Mouse (Mus musculus) lung, embryonic 16.5 days (tissue): ENCODE data around the gene Mypop. TPM values are rescaled to one million over a fixed set of nuclear protein-coding genes. Genes with fewer than 3 reads are reported as not detected.

Source experiments
- ATAC-seq: fragments of 200-750 bp; cut with Nextera tagmentation; 2 replicates; pipeline ENCODE4 v1.8.0; 2017; ENCODE audit warnings: low read depth, mild to moderate bottlenecking, moderate library complexity
- H3K27ac ChIP-seq: fragments of 300-500 bp; sonication (generic); 2 replicates; pipeline ENCODE4 v1.5.1; 2014; ENCODE audit warnings: mild to moderate bottlenecking, control low read depth, low read length
- H3K27me3 ChIP-seq: fragments of 300-500 bp; sonication (generic); 2 replicates; pipeline ENCODE4 v1.6.1; 2014; ENCODE audit warnings: low read depth, low read length, mixed read lengths; ENCODE audit not compliant: control insufficient read depth, insufficient read depth
- H3K36me3 ChIP-seq: fragments of 300-500 bp; sonication (generic); 2 replicates; pipeline ENCODE4 v1.6.1; 2014; ENCODE audit warnings: low read length; ENCODE audit not compliant: control insufficient read depth, insufficient read depth
- H3K4me1 ChIP-seq: fragments of 300-500 bp; sonication (generic); replicated peaks from 2 replicates; pipeline ENCODE4 v1.6.1; 2014; ENCODE audit warnings: low read length, mixed read lengths; ENCODE audit not compliant: control insufficient read depth, insufficient read depth
- H3K4me2 ChIP-seq: fragments of 300-500 bp; sonication (generic); 2 replicates; pipeline ENCODE4 v1.6.1; 2014; ENCODE audit warnings: low read depth, low read length, control low read depth
- H3K4me3 ChIP-seq: fragments of 300-500 bp; sonication (generic); 2 replicates; pipeline ENCODE4 v1.5.1; 2014; ENCODE audit warnings: mild to moderate bottlenecking, low read length, control low read depth
- H3K9ac ChIP-seq: fragments of 300-500 bp; sonication (generic); 2 replicates; pipeline ENCODE4 v1.6.1; 2014; ENCODE audit warnings: low read length, control low read depth
- H3K9me3 ChIP-seq: fragments of 300-500 bp; sonication (generic); 2 replicates; pipeline ENCODE4 v1.6.1; 2016; ENCODE audit warnings: low read length; ENCODE audit not compliant: control insufficient read depth
- WGBS: fragments of 180-500 bp; shearing (Covaris S2); extraction: QIAGEN DNeasy Blood & Tissue Kit; methylation state at CpG from one replicate; pipeline ENCODE4 v1.1.7; 2014; 5-methylcytosine and 5-hydroxymethylcytosine counted together
- polyA plus RNA-seq: library from polyadenylated mRNA; unstranded; fragments of >200 nt; fragmentation: Nextera tagmentation; extraction: Ambion mirVana; gene quantifications from 2 replicates; pipeline ENCODE4 v1.2.1, GENCODE M21; 2015

Mypop gene
- polyA plus RNA-seq, 1 experiment from 2014 or later = 2.8 TPM

DNA sequence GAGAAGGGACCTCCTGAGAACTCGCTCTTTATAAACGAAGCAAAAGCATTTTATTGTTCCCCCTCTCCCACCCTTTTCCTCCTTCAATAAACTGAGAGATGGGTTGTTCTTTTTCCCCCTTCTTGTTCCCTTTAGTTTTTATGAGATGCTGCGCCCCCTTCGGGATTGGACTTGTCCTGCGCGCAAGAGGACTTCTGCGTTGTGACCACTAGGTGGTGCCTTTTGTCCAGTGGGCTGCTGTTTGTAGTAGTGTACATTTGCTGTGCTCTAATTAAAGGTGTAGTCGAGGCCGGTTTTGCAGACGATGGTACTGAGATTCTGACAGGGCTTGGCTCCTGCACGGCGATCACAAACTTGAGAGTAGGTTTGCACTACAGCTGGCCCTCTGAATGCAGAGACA, 15.4 kb downstream of the Mypop start:
- no peaks in the 10 kb centered on the region for H3K9me3 ChIP-seq
- no peak overlapping the region; the same call in 1 of the 2 replicates for H3K9ac ChIP-seq
- peaks cover 42% of the 10 kb centered on the region for H3K4me1 ChIP-seq
- peak; percentile 10; the same call in 1 of the 2 replicates for ATAC-seq
- WGBS = 4% methylated on average over 12 of the region's 12 CpGs
- H3K27ac ChIP-seq = peak overlapping the region; percentile 50
- H3K4me2 ChIP-seq = peak overlapping the region; percentile 84
- H3K4me3 ChIP-seq = peak overlapping the region; percentile 68
- peaks cover 9% of the 10 kb centered on the region for H3K36me3 ChIP-seq
- H3K27me3 ChIP-seq = no peaks in the 10 kb centered on the region

DNA sequence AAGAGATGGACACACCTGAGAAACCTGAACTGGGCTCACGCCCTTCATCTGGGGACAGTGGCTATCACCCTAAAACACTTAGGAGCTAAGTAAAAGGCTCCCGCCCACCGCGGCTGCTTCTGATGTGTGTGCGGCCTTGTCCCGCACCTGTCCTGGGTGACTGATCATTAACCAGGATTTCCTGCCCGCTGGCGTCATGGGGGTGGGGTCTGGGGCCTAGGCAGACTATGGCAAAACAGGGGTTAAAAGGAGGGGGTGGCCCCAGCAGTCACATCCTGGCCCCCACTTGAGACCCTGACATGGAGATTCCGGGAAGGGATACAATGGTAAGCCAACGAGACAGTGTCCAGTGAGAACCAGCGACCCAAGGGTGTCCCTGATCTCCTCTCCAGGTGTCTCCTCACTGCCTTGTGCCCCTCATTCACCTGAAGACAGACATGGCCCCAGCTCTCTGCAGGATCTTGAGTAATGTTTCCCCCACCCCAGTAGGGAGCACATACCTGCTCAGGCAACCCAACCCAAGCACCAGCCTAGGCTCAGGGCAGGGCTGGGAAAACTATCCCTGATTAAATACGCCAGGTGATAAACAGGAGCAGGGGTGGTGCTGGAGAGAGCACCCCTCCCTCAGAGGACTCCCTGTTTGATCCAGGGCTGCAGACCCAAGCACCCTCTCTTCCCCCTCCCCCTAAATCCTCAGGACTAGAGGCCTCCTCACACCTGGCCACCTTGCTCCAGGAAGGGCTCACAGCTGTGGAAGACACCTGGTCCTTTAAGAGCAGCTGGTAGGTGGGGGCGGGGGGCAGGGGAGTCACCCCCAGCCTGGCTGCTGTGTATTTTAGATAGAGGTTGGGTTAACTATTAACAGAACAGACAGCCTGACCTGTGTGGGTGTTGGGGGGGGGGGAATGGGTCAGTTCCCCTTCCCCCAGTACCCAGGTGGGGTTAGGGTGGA, 16.3 kb downstream of the Mypop start:
- peaks cover 9% of the 10 kb centered on the region for H3K36me3 ChIP-seq
- peak overlapping the region; percentile 37 for H3K4me2 ChIP-seq
- 47% methylated on average over 13 of the region's 13 CpGs for WGBS
- no peak for ATAC-seq
- H3K9me3 ChIP-seq = no peaks in the 10 kb centered on the region
- peaks cover 41% of the 10 kb centered on the region for H3K4me1 ChIP-seq
- peak overlapping the region; percentile 50 for H3K27ac ChIP-seq
- peak overlapping the region; percentile 50 for H3K9ac ChIP-seq
- no peaks in the 10 kb centered on the region for H3K27me3 ChIP-seq
- H3K4me3 ChIP-seq = no peak overlapping the region

DNA sequence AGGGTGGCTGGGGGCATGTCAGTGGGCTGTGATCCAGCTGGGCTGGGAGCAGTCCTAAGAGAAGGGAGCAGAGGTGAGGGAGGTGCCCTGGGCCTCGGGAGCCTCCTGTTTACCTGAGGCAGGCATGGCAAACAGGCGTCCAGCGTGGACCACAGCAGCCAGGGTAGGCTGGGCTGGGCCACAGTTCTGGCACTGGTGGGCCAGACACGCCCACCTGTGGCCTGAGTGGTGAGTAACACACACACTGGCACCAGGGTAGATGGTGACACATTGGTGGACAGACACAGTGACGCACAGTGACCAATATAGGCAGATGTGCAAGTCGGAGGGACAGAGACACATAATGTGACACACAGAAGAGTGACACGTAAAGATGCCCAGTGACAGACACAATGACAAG, 19.5 kb downstream of the Mypop start:
- Histone ChIP-seq H3K27me3 (no peaks in the 10 kb centered on the region), H3K27ac (no peak overlapping the region)
- WGBS = 73% methylated on average over 7 of the region's 7 CpGs

DNA sequence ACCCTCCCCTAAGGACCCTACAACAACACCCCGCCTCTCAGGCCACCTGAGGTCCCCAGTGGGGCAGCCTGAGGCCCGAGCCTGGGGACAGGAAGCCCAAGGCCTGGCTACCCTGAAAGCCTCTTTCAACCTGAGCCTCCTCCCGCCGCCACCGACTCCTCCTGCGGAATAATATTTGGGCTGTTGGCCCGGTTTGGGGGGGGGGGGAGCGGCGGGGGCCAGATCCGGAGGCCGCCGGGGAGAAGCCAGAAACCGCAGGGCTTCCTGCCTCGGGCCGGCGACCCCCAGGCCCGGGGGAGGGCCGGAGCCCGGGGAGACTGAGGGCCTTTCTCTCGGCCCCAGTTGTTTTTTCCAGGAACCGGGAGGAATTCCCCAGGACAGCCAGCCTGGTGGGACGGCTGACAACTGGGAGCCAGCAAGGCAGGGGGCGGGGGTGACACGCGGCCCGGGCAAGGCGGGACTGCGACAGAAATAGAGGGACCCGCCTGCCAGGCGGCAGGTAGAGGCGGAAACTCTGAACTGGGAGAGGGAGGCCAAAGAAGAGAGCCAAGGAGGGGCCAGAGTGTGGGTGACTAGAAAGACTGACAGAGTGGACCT, 21.1 kb downstream of the Mypop start:
- peak; percentile 74 for ATAC-seq
- Histone ChIP-seq H3K4me2 (peak overlapping the region; percentile 84), H3K27me3 (no peaks in the 10 kb centered on the region), H3K4me3 (peak overlapping the region; percentile 52), H3K9ac (peak overlapping the region; percentile 88), H3K4me1 (peaks cover 20% of the 10 kb centered on the region), H3K36me3 (no peaks in the 10 kb centered on the region), H3K9me3 (no peaks in the 10 kb centered on the region), H3K27ac (peak overlapping the region; percentile 89)
- under 1% methylated on average over 31 of the region's 31 CpGs for WGBS

More for the DNA sequence above, 19.5 kb downstream of the Mypop start:
- peaks cover 6% of the 10 kb centered on the region for H3K36me3 ChIP-seq
- no peak overlapping the region for H3K4me2 ChIP-seq
- no peak overlapping the region for H3K4me3 ChIP-seq
- H3K9me3 ChIP-seq = no peaks in the 10 kb centered on the region
- H3K4me1 ChIP-seq = peaks cover 35% of the 10 kb centered on the region
- ATAC-seq = no peak
- H3K9ac ChIP-seq = no peak overlapping the region

DNA sequence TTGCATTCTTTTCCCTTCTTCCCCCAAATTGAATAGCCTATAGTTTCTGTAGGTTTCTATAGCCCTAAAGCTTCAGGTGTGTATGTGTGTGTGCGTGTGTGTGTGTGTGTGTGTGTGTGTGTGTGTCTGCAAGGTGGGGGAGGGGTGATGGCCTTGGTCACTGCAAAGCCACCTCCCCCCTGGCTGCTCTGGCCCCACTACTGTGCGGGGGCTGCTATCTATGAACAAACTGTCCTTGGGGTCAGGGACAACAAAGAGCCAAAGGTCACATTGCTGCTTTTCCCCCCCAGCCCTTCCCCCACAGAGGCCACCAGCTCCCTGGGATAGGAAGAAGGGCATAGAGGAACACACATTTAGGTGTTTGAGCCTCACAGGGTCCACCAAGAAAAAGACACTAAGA, 21.8 kb downstream of the Mypop start:
- Histone ChIP-seq H3K4me2 (no peak overlapping the region; the same call in 1 of the 2 replicates), H3K27ac (no peak overlapping the region), H3K9ac (no peak overlapping the region), H3K4me1 (peaks cover 14% of the 10 kb centered on the region), H3K9me3 (no peaks in the 10 kb centered on the region), H3K36me3 (no peaks in the 10 kb centered on the region), H3K27me3 (no peaks in the 10 kb centered on the region), H3K4me3 (no peak overlapping the region)
- no peak for ATAC-seq
- WGBS = 32% methylated on average over 2 of the region's 2 CpGs

DNA sequence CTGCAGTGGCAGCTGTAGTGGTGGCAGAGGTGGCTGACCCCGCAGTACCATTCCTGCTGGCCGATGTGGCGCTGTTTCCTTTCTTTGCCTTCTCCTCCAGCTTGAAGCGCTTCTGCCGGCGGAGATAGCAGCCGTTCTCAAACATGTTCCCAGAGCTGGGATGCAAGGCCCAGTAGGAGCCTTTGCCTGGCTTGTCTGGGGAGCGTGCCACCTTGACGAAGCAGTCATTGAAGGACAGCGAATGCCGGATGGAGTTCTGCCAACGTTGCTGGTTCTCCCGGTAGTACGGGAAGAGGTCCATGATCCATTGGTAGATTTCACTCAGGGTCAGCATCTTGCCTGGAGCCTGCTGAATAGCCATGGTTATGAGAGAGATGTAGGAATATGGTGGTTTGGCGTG, 23.4 kb downstream of the Mypop start:
- Histone ChIP-seq H3K4me2 (no peak overlapping the region), H3K9ac (no peak overlapping the region), H3K36me3 (no peaks in the 10 kb centered on the region), H3K27me3 (no peaks in the 10 kb centered on the region), H3K27ac (no peak overlapping the region), H3K4me1 (peaks cover 14% of the 10 kb centered on the region), H3K4me3 (no peak overlapping the region), H3K9me3 (no peaks in the 10 kb centered on the region)
- WGBS = 68% methylated on average over 14 of the region's 15 CpGs
- no peak for ATAC-seq

DNA sequence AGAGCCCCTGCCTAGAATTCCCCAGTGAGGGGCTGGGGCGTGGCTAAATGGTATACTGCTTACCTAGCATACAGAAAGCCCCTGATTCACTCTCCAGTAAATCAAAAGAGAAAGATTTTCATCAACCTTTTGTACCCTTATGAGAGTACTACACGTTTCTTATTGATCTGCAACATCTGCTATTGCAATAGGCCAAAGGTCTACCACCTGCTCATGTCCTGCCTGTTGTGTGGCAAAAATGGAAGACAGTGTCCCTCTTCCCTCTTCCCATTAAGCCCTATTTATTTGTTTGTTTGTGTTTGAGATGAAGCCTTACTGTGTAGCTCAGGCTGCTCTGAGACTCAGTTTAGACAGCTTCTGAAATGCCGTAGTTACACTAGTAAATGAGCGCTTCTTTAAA, 25.0 kb downstream of the Mypop start:
- no peak overlapping the region for H3K27ac ChIP-seq
- H3K4me2 ChIP-seq = no peak overlapping the region
- WGBS = 87% methylated on average over 4 of the region's 4 CpGs
- peaks cover under 1% of the 10 kb centered on the region; the same call in 1 of the 2 replicates for H3K27me3 ChIP-seq
- ATAC-seq = no peak
- H3K9ac ChIP-seq = no peak overlapping the region
- H3K36me3 ChIP-seq = no peaks in the 10 kb centered on the region
- H3K9me3 ChIP-seq = no peaks in the 10 kb centered on the region
- H3K4me1 ChIP-seq = peaks cover 17% of the 10 kb centered on the region
- H3K4me3 ChIP-seq = no peak overlapping the region

DNA sequence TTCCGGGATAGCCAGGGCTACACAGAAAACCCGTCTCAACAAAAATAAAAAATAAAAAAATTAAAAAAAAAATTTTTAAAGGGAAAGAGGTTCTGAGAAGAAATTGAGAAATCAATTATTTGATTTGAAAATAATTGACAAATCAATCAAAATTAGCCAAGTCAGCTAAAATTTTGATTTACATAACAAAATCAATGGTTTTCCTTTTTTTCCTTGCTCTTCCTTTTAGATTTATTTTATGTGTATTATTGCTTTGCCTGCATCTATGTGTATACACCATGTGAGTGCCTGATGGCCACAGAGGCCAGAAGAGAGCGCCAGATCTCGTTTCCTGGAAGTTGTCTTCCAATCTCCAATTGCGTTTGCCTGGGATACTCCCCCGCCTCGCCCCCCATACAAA, 26.9 kb downstream of the Mypop start:
- 86% methylated on average over 7 of the region's 7 CpGs for WGBS
- H3K4me1 ChIP-seq = peaks cover 5% of the 10 kb centered on the region; the same call in 1 of the 2 replicates
- no peak for ATAC-seq
- no peaks in the 10 kb centered on the region for H3K36me3 ChIP-seq
- H3K4me3 ChIP-seq = no peak overlapping the region
- no peak overlapping the region for H3K9ac ChIP-seq
- peaks cover 12% of the 10 kb centered on the region; the same call in 1 of the 2 replicates for H3K27me3 ChIP-seq
- H3K9me3 ChIP-seq = no peaks in the 10 kb centered on the region
- H3K4me2 ChIP-seq = no peak overlapping the region
- H3K27ac ChIP-seq = no peak overlapping the region

DNA sequence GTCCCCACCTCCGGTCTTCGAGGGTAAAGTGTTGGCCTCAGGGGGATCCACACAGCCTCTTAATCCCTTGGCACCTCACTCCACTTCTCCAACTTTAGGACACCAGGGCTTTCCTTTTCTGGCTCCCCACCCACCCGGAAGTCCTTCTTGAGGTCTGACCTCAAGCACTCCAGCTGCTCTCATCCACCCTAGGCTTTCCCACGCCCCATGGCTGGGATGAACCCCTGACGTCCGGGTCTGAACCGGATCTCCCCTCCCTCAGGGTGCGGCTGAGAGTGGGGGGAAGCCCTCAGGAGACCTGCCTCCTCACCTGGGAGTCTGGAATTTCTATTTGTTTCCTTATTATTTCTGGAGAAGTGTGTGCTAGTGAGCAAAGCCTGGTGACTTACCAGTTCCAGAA, 30.0 kb downstream of the Mypop start:
- Histone ChIP-seq H3K27ac (no peak overlapping the region), H3K4me1 (peaks cover 15% of the 10 kb centered on the region), H3K9me3 (no peaks in the 10 kb centered on the region), H3K4me3 (no peak overlapping the region), H3K36me3 (no peaks in the 10 kb centered on the region), H3K27me3 (peaks cover 21% of the 10 kb centered on the region), H3K4me2 (no peak overlapping the region), H3K9ac (no peak overlapping the region)
- no peak for ATAC-seq
- 5% methylated on average over 8 of the region's 8 CpGs for WGBS
